Mouse (Mus musculus) gastrocnemius, postnatal 36 days (tissue): ENCODE results near the gene Slc38a2. TPM values are rescaled to one million over a fixed set of nuclear protein-coding genes. Genes with fewer than 3 reads are reported as not detected.

Source experiments
- DNase-seq, 2 experiments: peaks; one replicate each; pipeline ENCODE4 v3.0.0; 2022
- intact Hi-C: fragments of 180-260 bp; cut with DNase I; formaldehyde crosslinking; loops from one replicate; pipeline ENCODE4 v1.15.1; 2025
- long read RNA-seq, 2 experiments: library from polyadenylated mRNA; stranded (forward); transcript quantifications; one replicate each; pipeline ENCODE4 v2.0.0; 2021
- total RNA-seq, 2 experiments: library from RNA; stranded (reverse); gene quantifications; 2 replicates each; pipeline ENCODE4 v1.2.3; 2021

The Slc38a2 gene
- 100 to 1,000 TPM in 1 of 2 experiments, 10 to 100 TPM in 1; 59.7 to 150 TPM for total RNA-seq
- long read RNA-seq, experiment 1, full-length matches to known transcripts = 6 of 28 reads
- long read RNA-seq, experiment 1, partial matches to known transcripts = 6 of 28 reads
- long read RNA-seq, experiment 1, other reads (novel, unspliced or antisense) = 16 of 28 reads
- long read RNA-seq, experiment 2, full-length matches to known transcripts = 7 of 17 reads
- long read RNA-seq, experiment 2, partial matches to known transcripts = 2 of 17 reads
- long read RNA-seq, experiment 2, other reads (novel, unspliced or antisense) = 8 of 17 reads

- intact Hi-C loops = loop anchor here (5.0 kb wide), 3 partner anchors 47 to 237 kb away; no protein-coding TSS in a partner anchor
- DNase-seq = peak; percentile 86 to 89
Measured at GRCm38 (mm10) chr15:96699521-96700511, at the start of gene Slc38a2. TSS of gene Slc38a2 (minus strand) at chr15:96699730.

GRCm38 (mm10) chr15:96749101-96749500 is 49.6 kb upstream of the Slc38a2 start:
- intact Hi-C loops = loop anchor here (5.0 kb wide), 1 partner anchor 47 kb away; no protein-coding TSS in a partner anchor

GRCm38 (mm10) chr15:96747551-96747950 is 48.0 kb upstream of the Slc38a2 start:
- intact Hi-C loops = loop anchor here (5.0 kb wide), 1 partner anchor 45 kb away; no protein-coding TSS in a partner anchor
- DNase-seq = no peak

More at GRCm38 (mm10) chr15:96749101-96749500, 49.6 kb upstream of the Slc38a2 start:
- DNase-seq = no peak

- intact Hi-C loops = loop anchor here (5.0 kb wide), 1 partner anchor 45 kb away; no protein-coding TSS in a partner anchor
- DNase-seq = no peak
Measured at GRCm38 (mm10) chr15:96746986-96747385, 47.5 kb upstream of the Slc38a2 start.

GRCm38 (mm10) chr15:96745299-96745698 is 45.8 kb upstream of the Slc38a2 start:
- DNase-seq = no peak
- intact Hi-C loops = loop anchor here (5.0 kb wide), 1 partner anchor 43 kb away; no protein-coding TSS in a partner anchor

GRCm38 (mm10) chr15:96744882-96745296 is 45.4 kb upstream of the Slc38a2 start:
- intact Hi-C loops = loop anchor here (5.0 kb wide), 1 partner anchor 43 kb away; no protein-coding TSS in a partner anchor
- no peak for DNase-seq

- intact Hi-C loops = no loop called here
- no peak for DNase-seq
Measured at GRCm38 (mm10) chr15:96744153-96744881, 44.8 kb upstream of the Slc38a2 start.

- no peak for DNase-seq
- intact Hi-C loops = no loop called here
Measured at GRCm38 (mm10) chr15:96743257-96743656, 43.7 kb upstream of the Slc38a2 start.

GRCm38 (mm10) chr15:96742591-96743241 is 43.2 kb upstream of the Slc38a2 start:
- intact Hi-C loops = no loop called here
- DNase-seq = no peak

GRCm38 (mm10) chr15:96740865-96741561 is 41.5 kb upstream of the Slc38a2 start:
- intact Hi-C loops = no loop called here
- no peak for DNase-seq

- DNase-seq = no peak
- intact Hi-C loops = no loop called here
Measured at GRCm38 (mm10) chr15:96740091-96740490, 40.6 kb upstream of the Slc38a2 start.

- no peak for DNase-seq
- intact Hi-C loops = no loop called here
Measured at GRCm38 (mm10) chr15:96736663-96737385, 37.3 kb upstream of the Slc38a2 start.

GRCm38 (mm10) chr15:96735562-96736160 is 36.1 kb upstream of the Slc38a2 start:
- no peak for DNase-seq
- intact Hi-C loops = no loop called here

GRCm38 (mm10) chr15:96734423-96734822 is 34.9 kb upstream of the Slc38a2 start:
- intact Hi-C loops = no loop called here
- no peak for DNase-seq

- DNase-seq = no peak
- intact Hi-C loops = no loop called here
Measured at GRCm38 (mm10) chr15:96730416-96730815, 30.9 kb upstream of the Slc38a2 start.

GRCm38 (mm10) chr15:96729785-96730184 is 30.3 kb upstream of the Slc38a2 start:
- DNase-seq = peak in 1 of 2 experiments; percentile 57
- intact Hi-C loops = no loop called here

GRCm38 (mm10) chr15:96728993-96729392 is 29.5 kb upstream of the Slc38a2 start:
- intact Hi-C loops = no loop called here
- DNase-seq = no peak

GRCm38 (mm10) chr15:96728346-96728745 is 28.8 kb upstream of the Slc38a2 start:
- no peak for DNase-seq
- intact Hi-C loops = no loop called here
